Mouse (Mus musculus) MEL-GATA-1-ER (cell line): ENCODE measurements around the gene Safb2.
"Not testable (repeated sequence)": the region's sequence is repeated elsewhere in the genome, so short reads cannot be mapped to it uniquely, and the experiment has no call there.

Experiments
- DNase-seq: peaks from one replicate; pipeline ENCODE4 v3.0.0-alpha.2; 2012; ENCODE audit warnings: low read depth; ENCODE audit errors: extremely low read depth

Safb2 gene

DNA sequence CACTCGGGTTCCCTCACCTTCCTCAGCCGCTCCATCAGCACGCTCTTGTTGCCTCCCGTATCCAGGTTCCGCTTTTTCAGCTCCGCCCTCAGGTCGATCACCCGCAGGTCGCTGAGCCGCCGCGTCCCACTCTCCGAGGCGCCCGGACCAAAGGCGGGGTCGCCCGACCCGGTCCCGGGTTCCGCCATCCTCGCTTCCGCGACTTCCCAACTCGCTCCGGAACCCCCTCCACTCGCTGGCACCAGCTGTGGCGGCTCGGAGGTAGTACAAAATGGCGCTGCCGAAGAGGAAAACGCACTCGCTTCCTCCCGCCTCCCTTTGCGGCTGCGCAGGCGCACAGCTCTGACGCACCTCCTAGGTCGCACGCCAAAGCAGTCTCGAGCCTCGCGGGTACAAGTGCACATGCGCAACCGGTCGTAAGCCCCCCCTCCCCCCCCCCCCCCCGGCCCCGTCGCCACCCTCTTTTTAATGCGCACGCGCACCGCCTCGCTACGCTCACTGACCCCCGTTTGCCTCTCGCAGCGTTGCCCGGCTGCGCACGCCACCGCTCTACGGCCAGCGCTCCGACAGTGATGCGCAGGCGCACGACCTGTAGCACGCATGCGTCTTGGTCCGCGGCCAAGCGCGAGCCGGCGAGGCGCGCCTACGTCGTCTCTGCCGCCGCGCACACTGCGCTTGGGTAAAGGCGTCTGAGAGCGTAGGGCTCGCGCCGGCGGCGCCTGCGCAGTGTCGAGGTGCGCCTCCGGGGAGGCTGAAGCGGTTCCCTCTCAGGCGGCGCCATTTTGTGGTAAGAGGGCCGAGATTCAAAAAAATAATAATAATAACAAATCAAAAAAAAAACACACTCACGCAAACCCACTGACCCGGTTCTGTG, at the start of gene Safb2, which contains the start of gene Safb:
TSS of gene Safb2 (minus strand) at position 329 of the 874 bp plus-strand sequence.
TSS of gene Safb (plus strand) at position 569 of the 874 bp plus-strand sequence.
- peak; percentile 92 for DNase-seq

DNA sequence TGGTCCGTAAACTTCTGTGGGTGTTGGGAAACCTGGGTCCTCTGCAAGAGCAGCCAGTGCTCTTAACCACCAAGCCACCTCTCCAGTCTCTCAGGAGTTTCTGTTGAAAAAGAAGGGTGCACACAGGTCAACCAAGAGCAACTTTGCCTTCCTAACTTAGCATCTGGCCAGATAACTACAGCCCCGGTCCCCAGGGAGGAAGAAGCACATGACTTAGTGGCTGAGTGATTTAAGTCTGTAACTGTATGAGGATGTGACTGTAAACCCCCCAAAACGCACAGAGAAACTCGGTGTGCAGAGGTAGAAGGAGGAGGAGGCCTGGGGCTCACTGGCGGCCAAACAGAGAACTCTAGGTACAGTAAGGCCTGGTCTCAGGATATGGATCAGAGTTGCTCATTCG, 49.6 kb upstream of the Safb2 start:
- no peak for DNase-seq

DNA sequence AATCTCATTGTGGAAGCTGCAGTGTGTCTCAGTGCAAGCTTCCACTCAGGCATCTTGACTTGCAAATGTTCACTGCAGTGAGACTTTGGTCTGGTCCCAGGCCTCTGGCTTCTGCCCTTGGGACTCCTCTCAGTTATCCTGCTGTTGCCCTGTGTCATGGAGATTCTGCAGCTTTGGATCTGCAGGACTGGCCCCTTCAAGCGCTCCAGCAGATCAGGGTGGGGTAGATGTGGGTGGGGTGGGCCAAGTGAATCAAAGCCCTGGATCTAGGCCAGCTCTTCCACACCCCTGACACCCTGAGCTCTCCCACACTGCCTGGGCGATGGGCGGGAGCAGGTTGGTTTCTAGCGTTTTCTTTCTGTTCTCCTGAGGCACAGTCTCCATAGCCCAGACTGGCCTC, 47.4 kb upstream of the Safb2 start:
- no peak for DNase-seq

DNA sequence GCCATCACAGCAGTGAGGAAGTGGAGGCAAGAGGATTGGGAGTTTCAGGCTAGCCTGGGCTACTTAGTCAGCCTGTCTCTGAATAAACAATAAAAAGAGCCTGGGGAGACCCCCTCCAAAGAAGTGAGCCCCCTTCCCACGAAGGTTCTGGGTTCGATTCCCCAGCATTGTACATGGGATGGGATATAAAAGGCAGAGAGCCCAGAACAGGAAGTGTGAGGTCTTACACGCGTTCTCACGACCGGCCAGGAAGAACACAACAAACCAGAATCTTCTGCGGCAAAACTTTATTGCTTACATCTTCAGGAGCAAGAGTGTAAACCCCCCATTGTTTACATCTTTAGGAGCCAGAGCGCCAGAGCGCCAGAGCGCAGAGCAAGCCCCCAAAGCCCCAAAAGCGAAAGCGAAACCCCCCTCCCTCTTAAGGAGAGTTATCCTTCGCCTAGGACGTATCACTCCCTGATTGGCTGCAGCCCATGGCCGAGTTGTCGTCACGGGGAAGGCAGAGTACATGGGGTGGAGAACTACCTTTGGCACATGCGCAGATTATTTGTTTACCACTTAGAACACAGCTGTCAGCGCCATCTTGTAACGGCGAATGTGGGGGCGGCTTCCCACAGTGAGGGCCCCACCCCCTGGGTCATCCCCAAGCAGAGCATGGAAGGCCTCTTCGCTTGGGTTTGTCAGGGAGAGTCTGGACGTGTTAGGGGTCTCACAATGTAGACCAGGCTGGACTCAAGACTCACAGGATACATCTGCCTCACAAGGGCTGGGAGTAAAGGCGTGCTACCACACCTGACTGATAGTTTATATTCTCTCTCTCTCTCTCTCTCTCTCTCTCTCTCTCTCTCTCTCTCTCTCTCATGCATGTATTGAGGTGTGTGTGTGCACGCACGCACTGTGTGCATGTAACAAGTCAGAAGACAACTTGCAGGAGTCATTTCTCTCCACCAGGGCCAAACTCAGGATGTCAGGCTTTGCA, 45.7 kb upstream of the Safb2 start:
- DNase-seq, result not testable (repeated sequence)

DNA sequence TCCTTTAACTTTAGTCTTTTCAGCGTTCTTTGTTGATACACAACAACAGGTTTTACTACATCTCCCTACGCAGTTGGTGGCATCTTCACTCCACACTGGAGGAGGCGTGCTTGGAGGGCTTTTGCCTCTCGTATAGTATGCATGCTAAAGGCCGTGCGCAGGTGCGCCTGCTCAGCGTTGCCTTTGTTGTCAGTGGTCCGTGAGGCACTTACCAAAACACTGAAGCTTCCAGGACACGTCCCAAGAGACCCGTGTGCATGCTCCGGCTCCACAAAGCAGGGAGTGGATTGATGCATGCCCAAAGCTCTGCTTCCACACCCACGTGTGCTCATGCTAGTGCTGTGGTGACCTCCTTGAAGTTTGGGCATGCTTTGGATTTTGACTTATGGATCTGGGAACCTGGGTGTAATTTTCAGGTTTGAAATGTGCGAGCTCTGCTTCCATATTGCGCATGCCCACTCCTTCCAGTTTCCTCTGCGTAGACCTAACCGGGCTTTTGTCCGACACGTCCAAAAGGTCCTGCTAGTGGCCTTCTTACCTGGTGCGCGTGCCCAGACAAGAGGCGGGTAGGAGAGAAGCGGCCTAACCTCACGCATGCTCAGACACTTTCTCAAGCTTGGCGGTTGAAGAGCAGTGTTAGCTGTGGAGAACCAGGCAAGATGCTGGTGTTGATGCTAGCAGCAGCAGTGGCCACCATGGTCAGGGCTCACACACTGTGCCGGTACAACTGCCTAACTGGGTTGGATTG, 43.3 kb upstream of the Safb2 start, which contains the start of gene Catsperd:
TSS of gene Catsperd (plus strand) at position 614 of the 748 bp plus-strand sequence.
- no peak for DNase-seq

DNA sequence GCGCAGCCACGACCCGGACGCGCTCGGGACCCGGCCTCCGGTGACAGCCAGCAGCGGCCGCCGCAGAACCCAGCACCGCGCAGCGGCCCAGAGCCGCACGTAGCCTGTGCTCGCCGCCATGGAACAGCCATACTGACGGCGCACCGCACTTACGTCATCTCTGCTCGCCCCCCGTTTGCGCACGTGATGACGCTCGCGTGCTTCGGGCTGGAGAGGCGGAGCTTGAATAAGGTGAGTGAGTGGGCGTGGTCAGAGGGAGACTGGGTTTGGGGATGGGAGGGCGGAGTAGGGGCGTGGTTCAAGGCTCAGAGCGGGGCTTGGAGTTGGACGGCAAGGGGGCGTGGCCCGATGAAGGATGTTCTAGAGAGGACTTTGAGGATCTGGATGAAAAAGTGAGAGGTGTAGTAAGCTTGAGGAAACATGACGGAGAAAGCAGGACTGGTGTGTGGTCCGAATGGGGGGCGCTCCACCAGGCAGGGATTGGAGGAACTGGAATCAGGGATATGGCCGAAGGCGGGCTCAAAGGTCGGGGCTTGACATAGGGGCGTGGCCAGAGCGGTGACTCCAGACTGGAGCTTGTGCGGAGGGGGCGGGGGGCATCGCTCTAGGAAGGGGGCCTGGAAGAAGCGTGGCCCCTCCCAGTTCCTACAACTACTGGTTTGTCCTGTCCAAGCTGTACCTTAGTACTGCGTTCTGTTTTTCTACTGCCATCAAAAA, 42.5 kb upstream of the Safb2 start, which contains the start of gene Lonp1:
TSS of gene Lonp1 (minus strand) at position 134 of the 717 bp plus-strand sequence.
- DNase-seq, result peak; percentile 92

DNA sequence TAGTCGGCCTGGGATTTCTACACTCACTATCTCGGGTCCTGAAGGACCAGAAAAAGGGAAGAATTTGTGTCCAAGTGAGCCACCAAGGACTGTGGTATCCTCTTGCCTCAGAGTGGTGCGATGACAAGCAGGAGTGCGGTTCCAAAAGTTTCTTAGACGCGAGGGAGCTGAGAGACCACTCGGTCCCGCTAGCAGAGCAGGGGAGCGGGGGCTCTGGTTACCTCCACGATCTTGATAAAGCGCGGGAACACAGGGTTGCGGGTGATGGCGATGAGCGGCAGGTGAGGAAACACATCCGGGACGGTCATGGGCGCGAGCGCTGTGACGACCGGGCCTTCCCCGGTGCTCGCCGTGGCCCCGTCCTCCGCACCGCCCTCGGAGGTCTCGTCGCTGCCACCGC, 41.9 kb upstream of the Safb2 start:
- no peak for DNase-seq

DNA sequence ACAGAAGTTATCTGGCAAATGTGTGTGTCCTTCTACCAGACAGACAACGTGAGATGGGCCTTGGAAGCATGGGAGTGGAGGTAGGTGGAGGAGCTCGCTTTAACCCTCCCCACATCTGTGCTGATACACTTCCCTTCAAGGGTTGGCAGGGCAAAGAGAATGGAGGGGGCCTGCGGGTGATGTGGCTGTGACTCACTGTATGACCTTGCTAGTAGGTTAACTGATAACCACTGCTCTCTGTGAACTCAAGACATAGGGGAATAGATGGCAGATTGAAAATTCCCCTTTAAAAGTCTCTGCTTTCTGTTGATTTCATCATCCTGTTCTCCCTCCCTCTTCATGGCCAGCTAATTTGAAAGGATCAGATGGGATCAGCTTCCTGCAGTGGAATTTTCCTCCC, 41.1 kb upstream of the Safb2 start:
- DNase-seq, result no peak

DNA sequence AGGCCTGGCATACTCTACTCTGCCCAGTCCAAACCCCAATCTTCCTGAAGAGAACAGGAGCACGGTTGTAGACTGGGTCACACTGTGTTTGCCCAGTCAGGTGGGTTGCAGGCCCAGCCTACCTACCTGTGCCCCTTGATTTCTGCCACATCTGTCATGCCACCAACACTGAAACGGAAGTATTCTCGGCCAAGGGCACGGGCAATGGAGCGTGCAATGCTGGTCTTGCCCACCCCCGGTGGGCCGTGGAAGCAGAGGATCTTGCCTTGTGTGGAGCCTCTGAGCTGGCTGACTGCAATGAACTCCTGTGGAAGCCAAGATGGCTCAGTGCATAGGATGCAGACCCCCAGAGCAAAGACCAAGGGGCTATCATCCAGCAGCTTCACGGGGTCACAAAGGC, 33.2 kb upstream of the Safb2 start:
- DNase-seq, result no peak

DNA sequence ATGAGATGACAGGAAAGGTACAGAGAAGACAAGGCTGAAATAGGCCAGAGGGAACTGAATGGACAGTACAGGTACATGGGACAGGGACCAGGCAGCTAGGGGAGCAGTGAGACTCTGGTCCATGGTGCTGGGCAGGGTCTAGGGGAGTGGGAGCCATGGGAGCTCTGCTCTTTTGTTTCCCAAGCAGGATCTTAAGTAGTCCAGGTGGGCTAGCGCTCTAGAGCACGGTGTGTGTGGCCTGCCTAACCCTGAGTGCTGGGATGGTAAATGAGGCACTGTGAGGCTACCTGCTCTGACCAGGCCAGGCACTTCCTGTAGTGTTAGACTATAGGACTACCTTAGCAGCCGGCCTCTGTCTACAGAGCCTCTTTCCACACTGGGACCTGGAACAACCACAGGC, 32.3 kb upstream of the Safb2 start:
- no peak for DNase-seq

DNA sequence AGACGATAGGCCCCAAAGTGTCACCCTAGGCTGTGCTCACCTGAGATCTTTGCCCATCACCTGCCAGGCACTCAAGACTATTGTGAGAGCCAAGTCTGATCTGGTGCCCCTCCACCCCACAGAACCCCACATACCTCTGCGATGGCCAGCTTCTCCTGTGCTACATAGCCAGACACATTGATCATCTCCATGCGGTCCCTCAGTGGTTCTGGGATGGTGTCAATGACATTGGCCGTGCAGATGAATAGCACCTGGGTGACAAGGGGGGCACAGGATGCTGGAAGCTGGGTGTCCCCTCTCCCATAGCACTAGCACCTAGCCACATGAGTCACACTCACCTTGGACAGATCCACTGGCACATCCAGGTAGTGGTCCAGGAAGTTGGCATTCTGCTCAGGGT, 31.4 kb upstream of the Safb2 start:
- no peak for DNase-seq

DNA sequence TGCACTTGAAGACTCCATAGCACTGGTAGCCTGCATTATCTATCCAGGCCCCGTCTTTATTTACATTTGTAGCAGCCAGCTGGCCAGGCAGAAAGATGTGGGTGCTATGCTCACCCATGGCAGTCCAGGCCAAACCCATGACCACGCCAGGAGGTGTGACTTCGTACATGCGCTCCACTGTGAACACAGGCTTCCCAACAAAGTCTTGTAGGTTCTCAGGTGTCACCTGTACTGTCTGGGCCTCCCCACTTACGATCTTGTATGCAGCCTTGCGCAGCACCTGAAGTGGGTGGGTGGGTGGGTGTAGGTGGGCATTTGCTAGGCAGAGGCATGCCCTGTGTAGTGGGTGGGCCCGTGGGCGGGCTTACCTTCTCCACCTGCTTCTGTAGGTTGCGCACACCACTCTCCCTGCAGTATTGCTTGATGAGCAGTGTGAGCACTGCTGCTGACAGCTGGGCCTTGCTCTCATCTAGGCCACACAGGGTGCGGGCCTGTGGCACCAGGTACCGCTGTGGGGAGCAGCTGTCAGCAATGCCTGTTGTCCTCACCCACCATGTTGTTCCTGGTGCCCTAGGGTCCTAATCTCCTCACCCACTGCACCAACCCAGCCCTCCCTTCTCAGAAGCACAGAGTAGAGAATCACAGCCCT, 30.9 kb upstream of the Safb2 start:
- no peak for DNase-seq

DNA sequence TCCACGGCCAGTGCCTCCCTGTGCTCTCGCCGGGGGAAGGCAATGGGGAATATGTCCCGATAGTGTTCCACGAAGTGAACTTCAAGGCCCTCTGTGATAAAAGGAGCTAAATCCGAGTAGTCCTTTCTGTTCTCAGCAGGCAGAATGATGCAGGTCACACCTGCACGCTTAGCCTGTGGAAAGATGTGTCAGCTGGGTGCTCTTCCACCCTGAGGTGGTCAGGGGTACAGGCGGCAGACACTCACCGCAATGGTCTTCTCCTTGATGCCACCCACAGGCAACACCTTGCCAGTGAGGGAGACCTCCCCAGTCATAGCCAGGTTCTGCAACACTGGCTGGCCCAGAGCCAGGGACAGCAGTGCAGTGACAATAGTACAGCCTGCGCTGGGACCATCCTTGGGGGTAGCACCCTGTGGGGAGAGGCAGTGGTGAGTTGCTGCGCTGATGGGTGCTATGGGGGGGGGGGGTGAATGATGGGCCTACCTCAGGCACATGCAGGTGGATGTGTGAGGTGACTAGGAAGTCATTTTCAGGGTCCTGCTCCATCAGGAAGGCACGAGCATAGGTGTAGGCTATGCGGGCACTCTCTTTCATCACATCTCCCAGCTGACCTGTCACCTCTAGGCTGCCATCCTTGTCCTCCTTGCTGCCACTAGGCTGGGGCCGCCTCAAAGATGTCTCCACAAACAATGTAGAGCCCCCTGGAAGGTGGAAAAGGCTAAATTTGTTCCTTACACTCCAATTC, 30.2 kb upstream of the Safb2 start:
- no peak for DNase-seq

DNA sequence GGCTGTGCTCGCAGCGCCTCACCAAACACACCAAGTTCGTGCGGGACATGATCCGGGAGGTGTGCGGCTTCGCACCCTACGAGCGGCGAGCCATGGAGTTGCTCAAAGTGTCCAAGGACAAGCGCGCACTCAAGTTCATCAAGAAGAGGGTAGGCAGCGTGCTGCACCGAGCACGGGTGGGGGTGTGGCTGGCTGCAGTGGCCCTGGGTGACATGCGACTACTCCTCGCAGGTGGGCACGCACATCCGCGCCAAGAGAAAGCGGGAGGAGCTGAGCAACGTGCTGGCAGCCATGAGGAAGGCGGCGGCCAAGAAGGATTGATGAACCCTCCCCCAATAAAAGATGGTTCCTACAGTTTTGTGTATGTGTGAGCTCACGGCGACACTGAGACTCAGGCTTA, 29.5 kb upstream of the Safb2 start:
- DNase-seq, result not testable (repeated sequence)

DNA sequence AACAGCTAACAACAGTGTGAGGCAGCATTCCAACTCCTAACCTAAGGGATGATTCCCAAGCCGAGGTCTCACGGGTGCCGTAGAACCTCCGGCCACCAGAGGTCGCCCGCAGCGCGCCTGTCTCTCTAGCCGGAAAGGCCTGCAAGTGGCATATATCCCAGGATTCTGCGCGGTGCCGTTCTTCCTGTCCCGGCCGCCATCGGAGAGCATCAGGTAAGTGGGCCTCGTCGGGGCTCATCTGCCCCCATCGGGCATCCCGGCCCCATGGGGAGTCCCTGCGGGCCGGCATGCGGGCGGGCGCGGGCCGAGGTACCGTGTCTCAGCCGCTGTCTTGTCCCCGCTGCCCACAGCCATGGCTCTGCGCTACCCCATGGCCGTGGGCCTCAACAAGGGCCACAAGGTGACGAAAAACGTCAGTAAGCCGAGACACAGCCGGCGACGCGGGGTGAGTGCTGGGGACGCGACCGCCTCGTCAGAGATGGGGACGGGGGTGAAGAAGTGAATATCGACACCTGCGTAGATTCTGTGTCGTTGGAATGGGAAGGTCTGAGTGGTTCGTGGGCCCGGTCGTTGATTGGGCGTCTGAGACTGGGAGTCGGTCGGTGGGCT, 29.0 kb upstream of the Safb2 start, which contains the start of gene Rpl36:
TSS of gene Rpl36 (plus strand) at position 181 of the 609 bp plus-strand sequence.
- peak; percentile 77 for DNase-seq

DNA sequence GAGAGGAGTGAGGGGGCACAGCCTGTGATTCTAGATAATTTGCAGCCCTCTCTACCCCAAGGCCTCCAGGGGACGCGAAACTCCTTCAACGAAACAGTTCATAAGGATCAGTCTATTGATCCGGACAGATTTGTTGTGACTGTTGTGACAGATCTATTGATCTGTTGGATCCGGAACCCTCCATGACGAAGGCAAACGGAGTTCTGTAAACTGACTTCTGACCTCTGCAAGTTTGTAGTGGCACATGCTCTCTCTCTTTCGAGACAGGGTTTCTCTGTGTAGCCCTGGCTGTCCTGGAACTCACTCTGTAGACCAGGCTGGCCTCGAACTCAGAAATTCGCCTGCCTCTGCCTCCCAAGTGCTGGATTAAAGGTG, 28.2 kb upstream of the Safb2 start:
- DNase-seq, result not testable (repeated sequence)

DNA sequence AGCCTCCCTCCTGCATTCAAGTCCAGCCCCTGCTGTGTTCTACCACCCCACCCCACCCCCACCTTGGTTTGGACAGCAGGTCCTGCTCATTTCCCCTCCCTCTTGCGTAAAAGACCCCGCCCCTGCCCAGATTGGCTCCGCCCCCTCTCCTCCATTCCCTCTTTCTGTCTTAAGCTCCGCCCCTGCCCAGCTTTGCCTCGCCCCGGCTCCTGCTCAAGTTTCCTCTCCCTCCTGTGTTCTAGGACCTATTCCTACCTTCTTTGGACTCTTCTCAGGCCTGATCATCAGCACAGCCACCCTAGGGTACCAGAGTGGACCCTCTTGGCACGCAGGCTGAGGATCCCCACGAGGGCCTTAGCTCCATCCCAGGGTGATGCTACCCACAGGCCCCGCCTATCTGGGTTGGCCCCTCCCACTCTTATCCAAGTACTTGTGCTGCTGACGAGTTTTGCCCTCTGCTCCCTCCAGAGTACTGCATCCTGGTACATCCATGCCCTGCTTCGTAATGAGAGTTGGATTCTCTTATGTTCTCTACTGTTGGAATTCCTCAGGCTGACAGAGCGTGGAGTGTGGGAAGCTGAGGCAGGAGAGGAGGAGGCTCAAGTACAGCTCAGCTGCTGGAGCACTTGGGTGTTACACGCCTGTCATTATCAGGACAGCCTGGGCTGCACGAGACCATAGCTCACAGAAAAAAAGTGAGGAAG, 27.6 kb upstream of the Safb2 start:
- DNase-seq, result peak; percentile 84

DNA sequence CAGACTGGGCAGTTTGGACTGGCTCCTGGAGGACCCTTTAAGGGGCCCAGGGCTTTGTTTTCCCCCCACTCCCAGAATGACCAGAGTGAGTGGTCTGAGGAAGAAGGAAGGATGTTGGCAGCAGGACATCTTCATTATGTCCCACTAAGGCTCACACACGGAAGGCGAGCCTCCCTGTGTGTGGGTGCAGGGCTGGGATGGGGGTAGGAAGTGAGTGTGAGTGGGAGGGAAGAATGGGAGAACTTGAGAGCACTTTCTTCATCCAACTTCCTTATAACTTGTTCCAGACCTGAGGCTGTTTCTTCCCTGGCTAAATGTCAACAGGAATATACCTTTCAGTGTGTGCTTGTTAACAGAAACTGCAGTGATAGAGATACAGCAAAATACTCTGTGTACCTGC, 26.9 kb upstream of the Safb2 start:
- no peak for DNase-seq
